Mouse (Mus musculus) limb, embryonic 12.5 days (tissue): Measurements from ENCODE around the gene Cebpg. TPM values are rescaled to one million over a fixed set of nuclear protein-coding genes. Genes with fewer than 3 reads are reported as not detected.

Experiments used
- ATAC-seq: fragments of 200-750 bp; cut with Nextera tagmentation; 2 replicates; pipeline ENCODE4 v1.8.0; 2017; ENCODE audit warnings: low read depth, moderate TSS enrichment; ENCODE audit not compliant: insufficient number of reproducible peaks, insufficient read depth, low FRiP score, low TSS enrichment
- H3K27ac ChIP-seq: fragments of 300-500 bp; sonication (generic); 2 replicates; pipeline ENCODE4 v1.5.1; 2016; ENCODE audit warnings: mild to moderate bottlenecking, moderate library complexity
- H3K27me3 ChIP-seq: fragments of 300-500 bp; sonication (generic); 2 replicates; pipeline ENCODE4 v1.6.1; 2016; ENCODE audit warnings: mild to moderate bottlenecking, moderate library complexity
- H3K36me3 ChIP-seq: fragments of 300-500 bp; sonication (generic); 2 replicates; pipeline ENCODE4 v1.6.1; 2016; ENCODE audit warnings: mild to moderate bottlenecking, moderate library complexity
- H3K4me1 ChIP-seq: fragments of 300-500 bp; sonication (generic); replicated peaks from 2 replicates; pipeline ENCODE4 v1.6.1; 2016
- H3K4me2 ChIP-seq: fragments of 300-500 bp; sonication (generic); 2 replicates; pipeline ENCODE4 v1.6.1; 2016; ENCODE audit warnings: mild to moderate bottlenecking, moderate library complexity
- H3K4me3 ChIP-seq: fragments of 300-500 bp; sonication (generic); replicated peaks from 2 replicates; pipeline ENCODE4 v1.5.1; 2016; ENCODE audit warnings: mild to moderate bottlenecking
- H3K9ac ChIP-seq: fragments of 300-500 bp; sonication (generic); replicated peaks from 2 replicates; pipeline ENCODE4 v1.6.1; 2016; ENCODE audit warnings: mild to moderate bottlenecking, moderate library complexity
- H3K9me3 ChIP-seq: fragments of 300-500 bp; sonication (generic); 2 replicates; pipeline ENCODE4 v1.6.1; 2016; ENCODE audit warnings: mild to moderate bottlenecking, moderate library complexity
- WGBS: fragments of 180-500 bp; shearing (Covaris S2); methylation state at CpG from one replicate; pipeline ENCODE4 v1.1.7; 2016; 5-methylcytosine and 5-hydroxymethylcytosine counted together
- microRNA-seq: library from miRNA; unstranded; fragments of <30 nt; microRNA quantifications from one replicate; pipeline ENCODE4, GENCODE M21; 2017
- polyA plus RNA-seq: library from polyadenylated mRNA; unstranded; fragments of >200 nt; fragmentation: Nextera tagmentation; extraction: Ambion mirVana; gene quantifications from 2 replicates; pipeline ENCODE4 v1.2.1, GENCODE M21; 2016

Cebpg gene
- polyA plus RNA-seq, 1 experiment from 2014 or later, result 58.0 TPM

- no peaks in the 10 kb centered on the region for H3K27me3 ChIP-seq
- WGBS, result 85% methylated on average over 4 of the region's 4 CpGs
- no peak overlapping the region for H3K4me3 ChIP-seq
- H3K4me2 ChIP-seq, result no peak overlapping the region
- no peak overlapping the region for H3K27ac ChIP-seq
- peaks cover 4% of the 10 kb centered on the region; the same call in 1 of the 2 replicates for H3K4me1 ChIP-seq
- H3K9me3 ChIP-seq, result no peaks in the 10 kb centered on the region
- peaks cover 26% of the 10 kb centered on the region for H3K36me3 ChIP-seq
- no peak for ATAC-seq
- H3K9ac ChIP-seq, result no peak overlapping the region
Observed at GRCm38 (mm10) chr7:35023251-35023650, 33.1 kb downstream of the Cebpg start.

- Histone ChIP-seq H3K9me3 (no peaks in the 10 kb centered on the region), H3K4me1 (peaks cover 4% of the 10 kb centered on the region; the same call in 1 of the 2 replicates), H3K27ac (no peak overlapping the region), H3K9ac (no peak overlapping the region), H3K27me3 (no peaks in the 10 kb centered on the region), H3K4me3 (no peak overlapping the region), H3K36me3 (peaks cover 26% of the 10 kb centered on the region), H3K4me2 (no peak overlapping the region)
- ATAC-seq, result no peak
- WGBS, result 90% methylated on average over 10 of the region's 10 CpGs
Observed at GRCm38 (mm10) chr7:35021365-35021764, 35.0 kb downstream of the Cebpg start.

- Histone ChIP-seq H3K27me3 (no peaks in the 10 kb centered on the region), H3K36me3 (no peaks in the 10 kb centered on the region; the same call in 1 of the 2 replicates), H3K9ac (no peak overlapping the region), H3K9me3 (no peaks in the 10 kb centered on the region), H3K4me2 (no peak overlapping the region), H3K27ac (no peak overlapping the region), H3K4me1 (peaks cover 12% of the 10 kb centered on the region), H3K4me3 (no peak overlapping the region)
- WGBS, result 82% methylated on average over 2 of the region's 2 CpGs
- no peak for ATAC-seq
Observed at GRCm38 (mm10) chr7:35015252-35015651, 41.1 kb downstream of the Cebpg start.

- no peaks in the 10 kb centered on the region for H3K9me3 ChIP-seq
- H3K36me3 ChIP-seq, result no peaks in the 10 kb centered on the region
- WGBS, result 73% methylated on average over 9 of the region's 9 CpGs
- H3K4me3 ChIP-seq, result no peak overlapping the region
- H3K4me1 ChIP-seq, result peaks cover 16% of the 10 kb centered on the region
- no peaks in the 10 kb centered on the region for H3K27me3 ChIP-seq
- no peak overlapping the region for H3K9ac ChIP-seq
- no peak overlapping the region for H3K27ac ChIP-seq
- ATAC-seq, result no peak
- no peak overlapping the region for H3K4me2 ChIP-seq
Observed at GRCm38 (mm10) chr7:35013228-35013627, 43.1 kb downstream of the Cebpg start.

- 91% methylated on average over 7 of the region's 7 CpGs for WGBS
- no peaks in the 10 kb centered on the region for H3K27me3 ChIP-seq
- peaks cover 16% of the 10 kb centered on the region for H3K4me1 ChIP-seq
- H3K4me3 ChIP-seq, result no peak overlapping the region
- no peak overlapping the region for H3K4me2 ChIP-seq
- no peaks in the 10 kb centered on the region for H3K36me3 ChIP-seq
- H3K9me3 ChIP-seq, result no peaks in the 10 kb centered on the region
- no peak for ATAC-seq
- H3K9ac ChIP-seq, result no peak overlapping the region
- H3K27ac ChIP-seq, result no peak overlapping the region
Observed at GRCm38 (mm10) chr7:35006661-35007060, 49.7 kb downstream of the Cebpg start.

GRCm38 (mm10) chr7:35003171-35003737, 53.1 kb downstream of the Cebpg start:
- H3K4me1 ChIP-seq, result peaks cover 6% of the 10 kb centered on the region
- H3K9ac ChIP-seq, result no peak overlapping the region
- no peak overlapping the region for H3K4me2 ChIP-seq
- H3K9me3 ChIP-seq, result no peaks in the 10 kb centered on the region
- peaks cover 3% of the 10 kb centered on the region; the same call in 1 of the 2 replicates for H3K27me3 ChIP-seq
- no peak overlapping the region for H3K27ac ChIP-seq
- 81% methylated on average over 7 of the region's 7 CpGs for WGBS
- no peak overlapping the region for H3K4me3 ChIP-seq
- ATAC-seq, result no peak
- H3K36me3 ChIP-seq, result no peaks in the 10 kb centered on the region

- Histone ChIP-seq H3K4me1 (peaks cover 23% of the 10 kb centered on the region), H3K27ac (no peak overlapping the region), H3K36me3 (no peaks in the 10 kb centered on the region), H3K9me3 (no peaks in the 10 kb centered on the region), H3K4me2 (no peak overlapping the region), H3K9ac (no peak overlapping the region), H3K4me3 (no peak overlapping the region), H3K27me3 (peaks cover 3% of the 10 kb centered on the region; the same call in 1 of the 2 replicates)
- 33% methylated on average over 6 of the region's 6 CpGs for WGBS
- no peak for ATAC-seq
Observed at GRCm38 (mm10) chr7:35000839-35001238, 55.5 kb downstream of the Cebpg start.

Small RNAs within 50 kb of the gene (microRNA-seq; reads per million reads assigned to microRNA genes)
- not detected for gene Gm25033

Other genes with a start within 250 kb of the Cebpg start
- gene Chst8, start 243.9 kb downstream of the Cebpg start, polyA plus RNA-seq, result 3.2 and 4.1 TPM in 2 replicates
- 65.3 and 65.6 TPM in 2 replicates for gene Pepd, start 144.2 kb downstream of the Cebpg start, polyA plus RNA-seq
- gene Cebpa, start 62.7 kb upstream of the Cebpg start, polyA plus RNA-seq, result 1.6 and 1.8 TPM in 2 replicates
- gene Slc7a10, start 129.8 kb upstream of the Cebpg start, polyA plus RNA-seq, result 0.38 and 0.64 TPM in 2 replicates
- gene Lrp3, start 158.9 kb upstream of the Cebpg start, polyA plus RNA-seq, result 8.1 and 9.1 TPM in 2 replicates